Mouse (Mus musculus): Measurements from ENCODE around the gene Ago3. TPM values are rescaled to one million over a fixed set of nuclear protein-coding genes. Genes with fewer than 3 reads are reported as not detected.

Ago3 gene
- total and polyA plus RNA-seq, 2 experiments from 2014 or later = 10.6 to 11.8 TPM

DNA sequence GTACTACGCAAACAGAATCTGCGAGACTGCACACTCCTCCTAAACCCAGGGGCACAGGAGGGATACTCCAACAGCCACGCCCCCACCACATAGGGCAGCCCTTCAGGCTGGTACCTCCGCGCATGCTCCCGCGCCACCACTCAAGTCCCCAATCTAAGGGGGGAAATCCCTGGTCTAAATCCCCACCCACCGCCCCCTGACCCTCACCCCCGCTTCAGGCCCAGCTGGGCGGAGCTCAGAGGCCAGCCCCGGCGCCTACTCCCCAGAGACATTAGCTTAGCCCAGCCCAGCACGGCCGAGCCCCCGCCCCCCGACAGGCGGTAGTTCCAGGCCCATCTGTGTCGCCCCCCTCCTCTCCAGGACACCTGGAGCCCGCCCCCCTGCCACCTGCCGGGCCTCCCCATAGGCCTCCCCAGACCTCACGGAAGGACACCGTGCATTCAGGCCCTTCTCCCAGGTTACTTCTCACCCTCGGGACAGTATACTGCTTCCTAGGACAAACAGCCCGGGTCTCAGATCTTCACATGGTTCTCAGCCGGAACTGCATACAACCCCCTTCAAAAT lies 38.4 kb upstream of the Ago3 start:
- Histone ChIP-seq H3K9ac (replicated peaks; ENCODE audit: low read length, poor library complexity, severe bottlenecking) (peak overlapping the region; percentile 93), H3K36me3 (ENCODE audit: insufficient read depth, low read length) (no peaks in the 10 kb centered on the region), H3K27ac (ENCODE audit: low read depth, low read length) (peak overlapping the region; percentile 94), H3K4me1 (ENCODE audit: insufficient read depth, low read length) (peaks cover 13% of the 10 kb centered on the region), H3K4me2 (ENCODE audit: low read depth, low read length, poor library complexity, severe bottlenecking) (peak overlapping the region; percentile 64), H3K4me3 (ENCODE audit: low read depth, low read length) (peak overlapping the region; percentile 72), H3K9me3 (ENCODE audit: low read length) (no peaks in the 10 kb centered on the region), H3K27me3 (ENCODE audit: insufficient read depth, low read length) (no peaks in the 10 kb centered on the region)
- WGBS = 1% methylated on average over 25 of the region's 25 CpGs
- ATAC-seq (ENCODE audit: low FRiP score) (peak; percentile 42), DNase-seq (ENCODE audit: low spot score) (peak; percentile 73)
- TF ChIP-seq CTCF (IDR thresholded peaks at IDR 0.05) = no peak

DNA sequence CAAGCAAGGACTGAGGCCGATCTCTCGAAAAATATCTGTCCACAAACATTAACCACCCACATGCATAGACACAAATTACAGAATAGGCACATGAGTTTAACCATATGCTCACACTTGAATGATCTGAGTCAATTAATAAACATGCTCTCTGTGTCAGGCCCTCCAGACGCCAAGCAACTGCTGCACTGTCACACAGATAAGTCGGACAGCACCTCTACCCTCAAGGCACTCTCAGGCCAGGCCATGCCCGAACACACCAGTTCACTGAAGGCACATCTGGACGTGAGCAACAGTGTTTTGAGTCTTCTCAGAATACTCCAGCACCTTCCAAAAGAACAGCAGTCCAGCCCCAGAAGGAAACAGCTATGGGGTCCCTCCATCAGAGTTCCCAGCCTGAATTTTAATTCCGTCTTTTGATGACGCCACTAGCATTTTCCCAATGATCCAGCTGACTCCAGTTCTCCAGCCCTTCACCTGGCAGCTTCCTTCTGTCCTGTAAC lies 36.9 kb upstream of the Ago3 start:
- Histone ChIP-seq H3K9me3 (ENCODE audit: low read length) (no peaks in the 10 kb centered on the region), H3K4me1 (ENCODE audit: insufficient read depth, low read length) (peaks cover 13% of the 10 kb centered on the region), H3K9ac (replicated peaks; ENCODE audit: low read length, poor library complexity, severe bottlenecking) (peak overlapping the region; percentile 46; the same call in 1 of the 2 replicates), H3K4me2 (ENCODE audit: low read depth, low read length, poor library complexity, severe bottlenecking) (peak overlapping the region; percentile 64), H3K4me3 (ENCODE audit: low read depth, low read length) (peak overlapping the region; percentile 20), H3K27me3 (ENCODE audit: insufficient read depth, low read length) (no peaks in the 10 kb centered on the region), H3K27ac (ENCODE audit: low read depth, low read length) (peak overlapping the region; percentile 47; the same call in 1 of the 2 replicates), H3K36me3 (ENCODE audit: insufficient read depth, low read length) (no peaks in the 10 kb centered on the region)
- no peak for ATAC-seq (ENCODE audit: low FRiP score)
- DNase-seq (ENCODE audit: low spot score) = no peak
- TF ChIP-seq CTCF (IDR thresholded peaks at IDR 0.05) = no peak
- 9% methylated on average over 8 of the region's 8 CpGs for WGBS

DNA sequence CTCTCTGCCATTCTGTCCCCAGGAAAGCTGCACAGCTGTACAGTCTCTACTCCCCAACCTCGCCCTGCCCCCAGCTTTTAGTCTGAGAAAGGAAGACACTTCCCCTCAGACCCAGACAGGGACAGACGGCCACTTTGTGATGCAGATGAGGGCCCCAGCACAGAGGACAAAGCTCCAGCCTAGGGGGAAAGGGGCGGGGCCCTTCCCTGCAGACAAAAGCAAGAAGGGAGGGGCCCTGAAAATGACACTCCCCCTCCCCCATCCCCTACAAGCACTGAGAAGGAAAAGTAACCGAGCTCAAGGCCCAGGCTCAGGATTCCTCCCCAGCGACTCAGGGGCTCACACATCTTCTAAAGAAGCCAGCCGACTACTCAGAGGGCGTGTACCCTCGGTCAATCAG lies 36.5 kb upstream of the Ago3 start:
- Histone ChIP-seq H3K4me3 (ENCODE audit: low read depth, low read length) (peak overlapping the region; percentile 20), H3K9me3 (ENCODE audit: low read length) (no peaks in the 10 kb centered on the region), H3K27me3 (ENCODE audit: insufficient read depth, low read length) (no peaks in the 10 kb centered on the region), H3K36me3 (ENCODE audit: insufficient read depth, low read length) (no peaks in the 10 kb centered on the region), H3K9ac (replicated peaks; ENCODE audit: low read length, poor library complexity, severe bottlenecking) (peak overlapping the region; percentile 46; the same call in 1 of the 2 replicates), H3K4me2 (ENCODE audit: low read depth, low read length, poor library complexity, severe bottlenecking) (peak overlapping the region; percentile 64), H3K4me1 (ENCODE audit: insufficient read depth, low read length) (peaks cover 13% of the 10 kb centered on the region), H3K27ac (ENCODE audit: low read depth, low read length) (peak overlapping the region; percentile 47; the same call in 1 of the 2 replicates)
- TF ChIP-seq CTCF (IDR thresholded peaks at IDR 0.05) = no peak
- no peak for ATAC-seq (ENCODE audit: low FRiP score)
- DNase-seq (ENCODE audit: low spot score) = peak; percentile 51
- WGBS = 7% methylated on average over 8 of the region's 8 CpGs

DNA sequence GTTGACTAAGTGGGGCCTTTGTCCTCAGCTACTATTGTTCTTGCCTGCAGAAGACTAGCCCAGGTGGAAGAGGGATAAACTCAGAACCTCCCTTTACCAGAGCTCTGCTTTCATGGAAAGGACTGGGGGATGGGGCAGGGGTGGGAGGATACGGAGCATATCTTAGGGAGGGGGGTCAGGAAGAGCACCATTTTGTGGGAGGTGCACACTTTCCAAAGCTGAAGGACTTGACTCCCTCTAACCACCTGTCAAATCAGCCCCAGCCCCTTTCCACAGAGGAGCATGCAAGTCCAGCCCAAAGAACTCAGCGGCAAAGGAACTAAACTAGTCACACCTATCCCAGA lies 35.5 kb upstream of the Ago3 start:
- ATAC-seq (ENCODE audit: low FRiP score) (no peak), DNase-seq (ENCODE audit: low spot score) (no peak)
- TF ChIP-seq CTCF (IDR thresholded peaks at IDR 0.05) = no peak
- Histone ChIP-seq H3K36me3 (ENCODE audit: insufficient read depth, low read length) (peaks cover 9% of the 10 kb centered on the region), H3K27ac (ENCODE audit: low read depth, low read length) (no peak overlapping the region), H3K4me3 (ENCODE audit: low read depth, low read length) (no peak overlapping the region), H3K4me1 (ENCODE audit: insufficient read depth, low read length) (peaks cover 13% of the 10 kb centered on the region), H3K4me2 (ENCODE audit: low read depth, low read length, poor library complexity, severe bottlenecking) (peak overlapping the region; percentile 64), H3K27me3 (ENCODE audit: insufficient read depth, low read length) (no peaks in the 10 kb centered on the region), H3K9ac (replicated peaks; ENCODE audit: low read length, poor library complexity, severe bottlenecking) (no peak overlapping the region), H3K9me3 (ENCODE audit: low read length) (no peaks in the 10 kb centered on the region)
- 5% methylated on average over 2 of the region's 2 CpGs for WGBS

DNA sequence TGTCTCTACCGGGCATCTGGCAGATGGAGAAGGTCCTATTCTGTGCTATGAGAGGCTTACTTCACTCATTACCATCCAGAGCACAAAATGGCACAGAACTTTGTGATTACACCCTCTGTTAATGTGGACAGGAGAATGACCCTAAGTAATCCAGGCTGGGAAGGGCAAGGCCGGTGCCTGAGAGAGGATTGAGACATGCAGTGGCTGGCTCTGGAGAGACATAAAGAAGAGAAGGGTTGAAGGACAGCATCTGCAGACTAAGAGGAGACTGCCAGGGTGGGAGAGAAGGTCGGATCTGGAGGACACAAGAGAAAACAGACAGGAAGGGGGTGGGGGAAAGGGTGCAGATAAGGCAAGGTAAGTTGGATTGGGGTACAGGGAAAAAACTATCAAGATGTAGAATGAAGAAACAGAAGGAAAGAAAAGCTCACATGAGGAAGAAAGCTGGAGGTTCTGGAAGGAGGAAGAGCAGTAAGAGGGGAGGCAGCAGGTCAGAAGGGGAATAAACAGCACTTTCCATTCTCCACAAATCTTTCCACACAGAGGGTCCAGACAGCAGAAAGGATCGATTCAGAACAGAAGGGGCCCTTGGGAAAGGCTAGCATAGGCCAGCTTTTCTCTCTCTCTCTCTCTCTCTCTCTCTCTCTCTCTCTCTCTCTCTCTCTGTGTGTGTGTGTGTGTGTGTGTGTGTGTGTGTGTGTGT lies 35.0 kb upstream of the Ago3 start:
- no peak overlapping the region for H3K9ac ChIP-seq (replicated peaks; ENCODE audit: low read length, poor library complexity, severe bottlenecking)
- ATAC-seq (ENCODE audit: low FRiP score) = no peak
- H3K36me3 ChIP-seq (ENCODE audit: insufficient read depth, low read length) = peaks cover 14% of the 10 kb centered on the region
- no peak overlapping the region for H3K4me3 ChIP-seq (ENCODE audit: low read depth, low read length)
- peak overlapping the region; percentile 64 for H3K4me2 ChIP-seq (ENCODE audit: low read depth, low read length, poor library complexity, severe bottlenecking)
- TF ChIP-seq CTCF (IDR thresholded peaks at IDR 0.05) = no peak
- no peak overlapping the region for H3K27ac ChIP-seq (ENCODE audit: low read depth, low read length)
- H3K4me1 ChIP-seq (ENCODE audit: insufficient read depth, low read length) = peaks cover 13% of the 10 kb centered on the region
- 9% methylated on average over 4 of the region's 4 CpGs for WGBS
- DNase-seq (ENCODE audit: low spot score) = no peak
- no peaks in the 10 kb centered on the region for H3K9me3 ChIP-seq (ENCODE audit: low read length)
- H3K27me3 ChIP-seq (ENCODE audit: insufficient read depth, low read length) = no peaks in the 10 kb centered on the region

DNA sequence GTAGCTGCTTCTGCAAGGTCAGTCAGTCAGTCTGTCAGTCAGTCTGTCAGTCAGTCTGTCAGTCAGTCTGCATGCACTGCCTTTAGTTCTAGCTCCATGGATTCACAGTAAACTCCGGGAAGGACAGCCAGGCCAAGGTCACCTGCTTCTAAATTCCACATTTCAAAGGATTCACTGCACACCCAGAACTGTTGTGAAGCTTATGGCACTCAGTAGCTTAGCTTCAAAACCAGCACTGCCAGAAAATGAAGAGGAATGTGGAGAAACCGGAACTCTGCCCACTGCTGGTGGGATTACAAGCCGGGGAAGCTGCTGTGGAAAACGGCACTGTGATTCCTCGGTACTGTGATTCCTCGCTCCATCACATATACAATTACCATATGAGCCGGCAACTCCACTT lies 26.1 kb upstream of the Ago3 start:
- Histone ChIP-seq H3K4me1 (ENCODE audit: insufficient read depth, low read length) (no peaks in the 10 kb centered on the region), H3K4me3 (ENCODE audit: low read depth, low read length) (no peak overlapping the region), H3K36me3 (ENCODE audit: insufficient read depth, low read length) (peaks cover 48% of the 10 kb centered on the region), H3K9me3 (ENCODE audit: low read length) (no peaks in the 10 kb centered on the region), H3K4me2 (ENCODE audit: low read depth, low read length, poor library complexity, severe bottlenecking) (no peak overlapping the region), H3K9ac (replicated peaks; ENCODE audit: low read length, poor library complexity, severe bottlenecking) (no peak overlapping the region), H3K27me3 (ENCODE audit: insufficient read depth, low read length) (no peaks in the 10 kb centered on the region), H3K27ac (ENCODE audit: low read depth, low read length) (no peak overlapping the region)
- DNase-seq (ENCODE audit: low spot score) (no peak), ATAC-seq (ENCODE audit: low FRiP score) (no peak)
- WGBS = 90% methylated on average over 7 of the region's 7 CpGs
- TF ChIP-seq CTCF (IDR thresholded peaks at IDR 0.05) = no peak

All from midbrain, postnatal 0 days (tissue).